Mouse (Mus musculus) splenic B cell, adult 2 months (primary cell): ENCODE measurements around the gene Cluh.

Source experiments
- DNase-seq: peaks from one replicate; pipeline ENCODE4 v3.0.0-alpha.2; 2011; ENCODE audit warnings: low read depth, low spot score
- H3K27me3 ChIP-seq: 2 replicates; pipeline ENCODE4 v1.6.1; 2012; ENCODE audit warnings: mild to moderate bottlenecking, low read length, moderate library complexity, mixed read lengths; ENCODE audit not compliant: control insufficient read depth, poor library complexity, insufficient read depth, severe bottlenecking
- H3K36me3 ChIP-seq: 2 replicates; pipeline ENCODE4 v1.6.1; 2012; ENCODE audit warnings: mild to moderate bottlenecking, low read length, moderate library complexity, mixed read lengths; ENCODE audit not compliant: control insufficient read depth, poor library complexity, insufficient read depth, severe bottlenecking

Gene Cluh

GRCm38 (mm10) chr11:74634490-74635275, 14.6 kb upstream of the Cluh start:
- DNase-seq = peak; percentile 86
- Histone ChIP-seq H3K27me3 (no peaks in the 10 kb centered on the region), H3K36me3 (no peaks in the 10 kb centered on the region)

GRCm38 (mm10) chr11:74637486-74637885, 11.8 kb upstream of the Cluh start:
- no peaks in the 10 kb centered on the region for H3K36me3 ChIP-seq
- DNase-seq = no peak
- no peaks in the 10 kb centered on the region for H3K27me3 ChIP-seq

- DNase-seq = peak; percentile 66
- no peaks in the 10 kb centered on the region for H3K36me3 ChIP-seq
- H3K27me3 ChIP-seq = no peaks in the 10 kb centered on the region
Measured at GRCm38 (mm10) chr11:74637971-74638790, 11.1 kb upstream of the Cluh start.

- Histone ChIP-seq H3K36me3 (no peaks in the 10 kb centered on the region), H3K27me3 (no peaks in the 10 kb centered on the region)
- no peak for DNase-seq
Measured at GRCm38 (mm10) chr11:74638791-74639411, 10.4 kb upstream of the Cluh start.

GRCm38 (mm10) chr11:74639628-74640027, 9.7 kb upstream of the Cluh start:
- no peaks in the 10 kb centered on the region for H3K27me3 ChIP-seq
- no peak for DNase-seq
- H3K36me3 ChIP-seq = no peaks in the 10 kb centered on the region

- H3K27me3 ChIP-seq = no peaks in the 10 kb centered on the region
- DNase-seq = peak; percentile 7
- no peaks in the 10 kb centered on the region for H3K36me3 ChIP-seq
Measured at GRCm38 (mm10) chr11:74647966-74648365, 1.3 kb upstream of the Cluh start.

GRCm38 (mm10) chr11:74648676-74649075, 619 bp upstream of the Cluh start:
- Histone ChIP-seq H3K36me3 (no peaks in the 10 kb centered on the region), H3K27me3 (no peaks in the 10 kb centered on the region)
- DNase-seq = no peak

- H3K27me3 ChIP-seq = no peaks in the 10 kb centered on the region
- peak; percentile 33 for DNase-seq
- no peaks in the 10 kb centered on the region for H3K36me3 ChIP-seq
Measured at GRCm38 (mm10) chr11:74649647-74650551, 604 bp downstream of the Cluh start.

- DNase-seq = no peak
- H3K36me3 ChIP-seq = no peaks in the 10 kb centered on the region
- H3K27me3 ChIP-seq = no peaks in the 10 kb centered on the region
Measured at GRCm38 (mm10) chr11:74650576-74651100, 1.3 kb downstream of the Cluh start.

- Histone ChIP-seq H3K27me3 (no peaks in the 10 kb centered on the region), H3K36me3 (0 out of 2 replicates have a peak, but pooled peaks cover 3% of the 10 kb centered on the region)
- DNase-seq = no peak
Measured at GRCm38 (mm10) chr11:74652791-74653191, 3.5 kb downstream of the Cluh start.

GRCm38 (mm10) chr11:74653385-74653784, 4.1 kb downstream of the Cluh start:
- H3K27me3 ChIP-seq = no peaks in the 10 kb centered on the region
- no peak for DNase-seq
- H3K36me3 ChIP-seq = peaks cover 3% of the 10 kb centered on the region; the same call in 1 of the 2 replicates

GRCm38 (mm10) chr11:74655941-74656340, 6.6 kb downstream of the Cluh start:
- no peak for DNase-seq
- Histone ChIP-seq H3K36me3 (peaks cover 13% of the 10 kb centered on the region), H3K27me3 (no peaks in the 10 kb centered on the region)

GRCm38 (mm10) chr11:74660336-74660735, 11.0 kb downstream of the Cluh start:
- peaks cover 13% of the 10 kb centered on the region for H3K36me3 ChIP-seq
- DNase-seq = no peak
- H3K27me3 ChIP-seq = no peaks in the 10 kb centered on the region

GRCm38 (mm10) chr11:74661641-74662040, 12.3 kb downstream of the Cluh start:
- H3K36me3 ChIP-seq = peaks cover 12% of the 10 kb centered on the region
- no peak for DNase-seq
- no peaks in the 10 kb centered on the region for H3K27me3 ChIP-seq
